Mouse (Mus musculus): ENCODE data around the gene Olfr807. TPM values are rescaled to one million over a fixed set of nuclear protein-coding genes. Genes with fewer than 3 reads are reported as not detected.

Olfr807 gene
- polyA plus RNA-seq, 1 experiment: not detected

- H3K27me3 ChIP-seq (ENCODE audit: control insufficient read depth, insufficient read depth, insufficient read length): no peaks in the 10 kb centered on the region
- H3K4me2 ChIP-seq (ENCODE audit: low read depth): no peak within 1 kb of the TSS
- no peak within 1 kb of the TSS for H3K4me3 ChIP-seq
- no peaks in the 10 kb centered on the region for H3K79me2 ChIP-seq (ENCODE audit: control insufficient read depth, insufficient read depth)
- TF ChIP-seq USF1 (IDR thresholded peaks at IDR 0.05; ENCODE audit: low read depth): no peak
- no peak within 1 kb of the TSS for H3ac ChIP-seq (ENCODE audit: control insufficient read depth, insufficient read length)
- no peaks in the 10 kb centered on the region for H3K36me3 ChIP-seq (ENCODE audit: control insufficient read depth, insufficient read depth)
Measured at GRCm38 (mm10) chr10:129765182-129765581, 7.6 kb upstream of the Olfr807 start, which contains the start of gene Olfr808. Olfr808 (plus strand) TSS chr10:129765482.

- no peaks in the 10 kb centered on the region for H3K79me2 ChIP-seq (ENCODE audit: control insufficient read depth, insufficient read depth)
- no peak within 1 kb of the TSS for H3ac ChIP-seq (ENCODE audit: control insufficient read depth, insufficient read length)
- H3K4me2 ChIP-seq (ENCODE audit: low read depth): no peak within 1 kb of the TSS
- H3K27me3 ChIP-seq (ENCODE audit: control insufficient read depth, insufficient read depth, insufficient read length): no peaks in the 10 kb centered on the region
- H3K36me3 ChIP-seq (ENCODE audit: control insufficient read depth, insufficient read depth): no peaks in the 10 kb centered on the region
- no peak within 1 kb of the TSS for H3K4me3 ChIP-seq
- TF ChIP-seq TCF3 (IDR thresholded peaks at IDR 0.05; ENCODE audit: insufficient read length, low read depth): no peak
- TF ChIP-seq TCF12 (IDR thresholded peaks at IDR 0.05; ENCODE audit: insufficient read depth, poor library complexity, severe bottlenecking): no peak
- TF ChIP-seq MYOD1 (IDR thresholded peaks at IDR 0.05; ENCODE audit: control insufficient read depth in 1 of 3, insufficient read length in 2 of 3, low read depth in 2 of 3): no peak
- TF ChIP-seq SRF (IDR thresholded peaks at IDR 0.05; ENCODE audit: control insufficient read depth, insufficient read length, low read depth): no peak
- TF ChIP-seq POLR2A (IDR thresholded peaks at IDR 0.05; ENCODE audit: insufficient read length, low read depth): no peak
- no peak for TF ChIP-seq MYOG (IDR thresholded peaks at IDR 0.05; ENCODE audit: control insufficient read depth in 1 of 3, insufficient read depth in 1 of 3, insufficient read length in 2 of 3, low read depth in 2 of 3)
- no peak for TF ChIP-seq REST (IDR thresholded peaks at IDR 0.05; ENCODE audit: insufficient read depth, insufficient read length)
- no peak for TF ChIP-seq POLR2AphosphoS2 (IDR thresholded peaks at IDR 0.05; ENCODE audit: insufficient read length, low read depth)
- TF ChIP-seq E2F4 (IDR thresholded peaks at IDR 0.05; ENCODE audit: insufficient read depth): no peak
- TF ChIP-seq MAX (IDR thresholded peaks at IDR 0.05; ENCODE audit: low read depth): no peak
- no peak for TF ChIP-seq CEBPB (IDR thresholded peaks at IDR 0.05; ENCODE audit: insufficient read depth, poor library complexity, severe bottlenecking)
- TF ChIP-seq USF1 (IDR thresholded peaks at IDR 0.05; ENCODE audit: low read depth): no peak
Measured at GRCm38 (mm10) chr10:129741821-129742220, 15.8 kb downstream of the Olfr807 start, which contains the start of gene Olfr806. Olfr806 (minus strand) TSS chr10:129741921.

GRCm38 (mm10) chr10:129729275-129729674 is 28.3 kb downstream of the Olfr807 start, which contains the start of gene Olfr805:
Olfr805 (minus strand) TSS chr10:129729375.
- Histone ChIP-seq H3ac (ENCODE audit: control insufficient read depth, insufficient read length) (no peak within 1 kb of the TSS), H3K36me3 (ENCODE audit: control insufficient read depth, insufficient read depth) (no peaks in the 10 kb centered on the region), H3K27me3 (ENCODE audit: control insufficient read depth, insufficient read depth, insufficient read length) (no peaks in the 10 kb centered on the region), H3K4me2 (ENCODE audit: low read depth) (no peak within 1 kb of the TSS), H3K79me2 (ENCODE audit: control insufficient read depth, insufficient read depth) (no peaks in the 10 kb centered on the region), H3K4me3 (no peak within 1 kb of the TSS)
- no peak for TF ChIP-seq TCF3 (IDR thresholded peaks at IDR 0.05; ENCODE audit: insufficient read length, low read depth)
- TF ChIP-seq CEBPB (IDR thresholded peaks at IDR 0.05; ENCODE audit: insufficient read depth, poor library complexity, severe bottlenecking): no peak
- no peak for TF ChIP-seq POLR2AphosphoS2 (IDR thresholded peaks at IDR 0.05; ENCODE audit: insufficient read length, low read depth)
- TF ChIP-seq USF1 (IDR thresholded peaks at IDR 0.05; ENCODE audit: low read depth): no peak
- TF ChIP-seq MYOG (IDR thresholded peaks at IDR 0.05; ENCODE audit: control insufficient read depth in 1 of 3, insufficient read depth in 1 of 3, insufficient read length in 2 of 3, low read depth in 2 of 3): no peak
- TF ChIP-seq MYOD1 (IDR thresholded peaks at IDR 0.05; ENCODE audit: control insufficient read depth in 1 of 3, insufficient read length in 2 of 3, low read depth in 2 of 3): no peak
- TF ChIP-seq TCF12 (IDR thresholded peaks at IDR 0.05; ENCODE audit: insufficient read depth, poor library complexity, severe bottlenecking): no peak
- no peak for TF ChIP-seq REST (IDR thresholded peaks at IDR 0.05; ENCODE audit: insufficient read depth, insufficient read length)
- TF ChIP-seq E2F4 (IDR thresholded peaks at IDR 0.05; ENCODE audit: insufficient read depth): no peak
- TF ChIP-seq POLR2A (IDR thresholded peaks at IDR 0.05; ENCODE audit: insufficient read length, low read depth): no peak
- no peak for TF ChIP-seq MAX (IDR thresholded peaks at IDR 0.05; ENCODE audit: low read depth)
- no peak for TF ChIP-seq SRF (IDR thresholded peaks at IDR 0.05; ENCODE audit: control insufficient read depth, insufficient read length, low read depth)

Other genes with a start within 250 kb of the Olfr807 start
- gene Olfr791, start 236.0 kb downstream of the Olfr807 start, polyA plus RNA-seq (2012; fragmentation: generic; extraction: Trizol): not detected
- gene Olfr792, start 218.6 kb downstream of the Olfr807 start, polyA plus RNA-seq (2012; fragmentation: generic; extraction: Trizol): not detected
- gene Olfr794, start 190.1 kb downstream of the Olfr807 start, polyA plus RNA-seq (2012; fragmentation: generic; extraction: Trizol): not detected
- not detected for gene Olfr796, start 145.2 kb downstream of the Olfr807 start, polyA plus RNA-seq (2012; fragmentation: generic; extraction: Trizol)
- gene Olfr798, start 129.9 kb downstream of the Olfr807 start, polyA plus RNA-seq (2012; fragmentation: generic; extraction: Trizol): not detected
- gene Olfr799, start 120.3 kb downstream of the Olfr807 start, polyA plus RNA-seq (2012; fragmentation: generic; extraction: Trizol): not detected
- not detected for gene Olfr800, start 100.1 kb downstream of the Olfr807 start, polyA plus RNA-seq (2012; fragmentation: generic; extraction: Trizol)
- not detected for gene Olfr801, start 83.9 kb downstream of the Olfr807 start, polyA plus RNA-seq (2012; fragmentation: generic; extraction: Trizol)
- gene Olfr802, start 69.6 kb downstream of the Olfr807 start, polyA plus RNA-seq (2012; fragmentation: generic; extraction: Trizol): not detected
- not detected for gene Olfr803, start 63.5 kb downstream of the Olfr807 start, polyA plus RNA-seq (2012; fragmentation: generic; extraction: Trizol)
- gene Olfr804, start 54.6 kb downstream of the Olfr807 start, polyA plus RNA-seq (2012; fragmentation: generic; extraction: Trizol): not detected
- gene Olfr805, start 28.4 kb downstream of the Olfr807 start, polyA plus RNA-seq (2012; fragmentation: generic; extraction: Trizol): 0.08 TPM
- not detected for gene Olfr806, start 15.9 kb downstream of the Olfr807 start, polyA plus RNA-seq (2012; fragmentation: generic; extraction: Trizol)
- not detected for gene Olfr808, start 7.7 kb upstream of the Olfr807 start, polyA plus RNA-seq (2012; fragmentation: generic; extraction: Trizol)
- not detected for gene Olfr809, start 16.8 kb upstream of the Olfr807 start, polyA plus RNA-seq (2012; fragmentation: generic; extraction: Trizol)
- gene Olfr810, start 37.1 kb upstream of the Olfr807 start, polyA plus RNA-seq (2012; fragmentation: generic; extraction: Trizol): 0.04 TPM
- gene Olfr811, start 46.6 kb upstream of the Olfr807 start, polyA plus RNA-seq (2012; fragmentation: generic; extraction: Trizol): not detected
- gene Olfr812, start 88.3 kb upstream of the Olfr807 start, polyA plus RNA-seq (2012; fragmentation: generic; extraction: Trizol): not detected
- gene Olfr813, start 97.6 kb upstream of the Olfr807 start, polyA plus RNA-seq (2012; fragmentation: generic; extraction: Trizol): not detected
- gene Olfr814, start 122.1 kb upstream of the Olfr807 start, polyA plus RNA-seq (2012; fragmentation: generic; extraction: Trizol): not detected
- gene Olfr815, start 148.1 kb upstream of the Olfr807 start, polyA plus RNA-seq (2012; fragmentation: generic; extraction: Trizol): not detected
- not detected for gene Olfr816, start 157.8 kb upstream of the Olfr807 start, polyA plus RNA-seq (2012; fragmentation: generic; extraction: Trizol)
- gene Olfr818, start 191.3 kb upstream of the Olfr807 start, polyA plus RNA-seq (2012; fragmentation: generic; extraction: Trizol): not detected
- gene Olfr819, start 209.5 kb upstream of the Olfr807 start, polyA plus RNA-seq (2012; fragmentation: generic; extraction: Trizol): not detected
- not detected for gene Olfr247, start 218.3 kb upstream of the Olfr807 start, polyA plus RNA-seq (2012; fragmentation: generic; extraction: Trizol)
- gene Gm10310, start 227.3 kb upstream of the Olfr807 start, polyA plus RNA-seq (2012; fragmentation: generic; extraction: Trizol): not detected